ENCODE assay signal across 11 mouse cellular contexts in genomic region chr1:127273363-127273762, GRCm38 (mm10).
"Had no signal": no experiment of that assay in that cellular context is flagged by ENCODE, and none has a peak within 500 bp of the region (broad histone marks: within the 10 kb centered on the region; RNA-seq: fewer than 3 reads in every experiment).

No protein-coding gene starts in this region.

- H3K9me3 ChIP-seq: liver, embryonic 13.5 days; midbrain, embryonic 13.5 days had no signal

- H3K4me2 ChIP-seq: limb, embryonic 12.5 days; liver, embryonic 13.5 days; midbrain, embryonic 13.5 days had no signal

- H3K4me1 ChIP-seq: limb, embryonic 12.5 days had no signal

- DNase-seq: kidney, postnatal 36 days; liver; liver, embryonic 13.5 days; liver, postnatal 0 days; lung, postnatal 36 days; right cerebral cortex, adult 18-20 months; right cerebral cortex, postnatal 25 days; thymus, postnatal 36 days had no signal

- H3K9ac ChIP-seq: limb, embryonic 12.5 days; liver, embryonic 13.5 days; liver, postnatal 0 days; midbrain, embryonic 13.5 days had no signal

- H3K27ac ChIP-seq: layer of hippocampus, adult 2 months; limb, embryonic 12.5 days; liver, embryonic 13.5 days; midbrain, embryonic 13.5 days had no signal

- H3K36me3 ChIP-seq: limb, embryonic 12.5 days; liver, embryonic 13.5 days had no signal

- H3K4me3 ChIP-seq: layer of hippocampus, adult 2 months; limb, embryonic 12.5 days; liver, embryonic 13.5 days; midbrain, embryonic 13.5 days had no signal

- ATAC-seq: liver, postnatal 0 days; midbrain, embryonic 13.5 days had no signal

- H3K27me3 ChIP-seq: limb, embryonic 12.5 days; liver, embryonic 13.5 days; midbrain, embryonic 13.5 days had no signal
